Mouse (Mus musculus) hindbrain, embryonic 15.5 days (tissue): ENCODE results near the gene Rbpjl. TPM values are rescaled to one million over a fixed set of nuclear protein-coding genes. Genes with fewer than 3 reads are reported as not detected.

Experiments
- ATAC-seq: fragments of 200-750 bp; cut with Nextera tagmentation; 2 replicates; pipeline ENCODE4 v1.8.0; 2017; ENCODE audit warnings: low read depth, moderate number of reproducible peaks, moderate TSS enrichment; ENCODE audit not compliant: low FRiP score
- H3K27ac ChIP-seq: fragments of 300-500 bp; sonication (generic); replicated peaks from 2 replicates; pipeline ENCODE4 v1.5.1; 2015; ENCODE audit warnings: mild to moderate bottlenecking, inconsistent platforms
- H3K27me3 ChIP-seq: fragments of 300-500 bp; sonication (generic); 2 replicates; pipeline ENCODE4 v1.6.1; 2015; ENCODE audit warnings: control low read depth, inconsistent platforms
- H3K36me3 ChIP-seq: fragments of 300-500 bp; sonication (generic); 2 replicates; pipeline ENCODE4 v1.6.1; 2015; ENCODE audit warnings: control low read depth, inconsistent platforms
- H3K4me1 ChIP-seq: fragments of 300-500 bp; sonication (generic); replicated peaks from 2 replicates; pipeline ENCODE4 v1.6.1; 2015; ENCODE audit warnings: control low read depth, inconsistent platforms
- H3K4me2 ChIP-seq: fragments of 300-500 bp; sonication (generic); 2 replicates; pipeline ENCODE4 v1.6.1; 2015; ENCODE audit warnings: moderate library complexity, mild to moderate bottlenecking, inconsistent platforms
- H3K4me3 ChIP-seq: fragments of 300-500 bp; sonication (generic); 2 replicates; pipeline ENCODE4 v1.5.1; 2015; ENCODE audit warnings: mild to moderate bottlenecking, inconsistent platforms
- H3K9ac ChIP-seq: fragments of 300-500 bp; sonication (generic); 2 replicates; pipeline ENCODE4 v1.6.1; 2015; ENCODE audit warnings: inconsistent platforms
- H3K9me3 ChIP-seq: fragments of 300-500 bp; sonication (generic); 2 replicates; pipeline ENCODE4 v1.6.1; 2016; ENCODE audit warnings: control low read depth, inconsistent platforms
- WGBS: fragments of 180-500 bp; shearing (Covaris S2); methylation state at CpG from one replicate; pipeline ENCODE4 v1.1.7; 2015; 5-methylcytosine and 5-hydroxymethylcytosine counted together
- polyA plus RNA-seq: library from polyadenylated mRNA; unstranded; fragments of >200 nt; fragmentation: Nextera tagmentation; extraction: Ambion mirVana; gene quantifications from 2 replicates; pipeline ENCODE4 v1.2.1, GENCODE M21; 2015

The Rbpjl gene
- 0.08 and 0.10 TPM in 2 replicates for polyA plus RNA-seq

GRCm38 (mm10) chr2:164402906-164403305 lies at the start of gene Rbpjl:
Gene Rbpjl, plus strand, starts transcription at chr2:164403141.
- WGBS, result 4% methylated on average over 17 of the region's 17 CpGs
- no peak within 1 kb of the TSS for H3K9ac ChIP-seq
- ATAC-seq, result no peak
- H3K27me3 ChIP-seq, result peaks cover 92% of the 10 kb centered on the region
- H3K4me1 ChIP-seq, result peaks cover 23% of the 10 kb centered on the region
- no peaks in the 10 kb centered on the region for H3K36me3 ChIP-seq
- H3K4me2 ChIP-seq, result no peak within 1 kb of the TSS
- peak within 1 kb of the TSS; percentile 32; the same call in 1 of the 2 replicates for H3K4me3 ChIP-seq
- no peak within 1 kb of the TSS for H3K27ac ChIP-seq
- H3K9me3 ChIP-seq, result no peaks in the 10 kb centered on the region

- no peaks in the 10 kb centered on the region for H3K36me3 ChIP-seq
- no peak overlapping the region for H3K4me2 ChIP-seq
- H3K9me3 ChIP-seq, result no peaks in the 10 kb centered on the region
- H3K27ac ChIP-seq, result no peak overlapping the region
- no peak overlapping the region for H3K4me3 ChIP-seq
- no peaks in the 10 kb centered on the region for H3K4me1 ChIP-seq
- H3K9ac ChIP-seq, result no peak overlapping the region
- H3K27me3 ChIP-seq, result no peaks in the 10 kb centered on the region
- 91% methylated on average over 11 of the region's 11 CpGs for WGBS
- no peak for ATAC-seq
Observed at GRCm38 (mm10) chr2:164353356-164353755, 49.6 kb upstream of the Rbpjl start.

- Histone ChIP-seq H3K4me1 (no peaks in the 10 kb centered on the region), H3K9me3 (no peaks in the 10 kb centered on the region), H3K4me2 (no peak overlapping the region), H3K27me3 (no peaks in the 10 kb centered on the region), H3K9ac (no peak overlapping the region), H3K4me3 (no peak overlapping the region), H3K27ac (no peak overlapping the region), H3K36me3 (no peaks in the 10 kb centered on the region)
- 85% methylated on average over 11 of the region's 11 CpGs for WGBS
- no peak for ATAC-seq
Observed at GRCm38 (mm10) chr2:164356177-164356967, 46.6 kb upstream of the Rbpjl start.

- WGBS, result 85% methylated on average over 3 of the region's 3 CpGs
- no peaks in the 10 kb centered on the region for H3K4me1 ChIP-seq
- H3K27me3 ChIP-seq, result no peaks in the 10 kb centered on the region
- no peaks in the 10 kb centered on the region for H3K36me3 ChIP-seq
- no peak overlapping the region for H3K4me3 ChIP-seq
- no peaks in the 10 kb centered on the region for H3K9me3 ChIP-seq
- no peak overlapping the region for H3K4me2 ChIP-seq
- ATAC-seq, result no peak
- H3K9ac ChIP-seq, result no peak overlapping the region
- H3K27ac ChIP-seq, result no peak overlapping the region
Observed at GRCm38 (mm10) chr2:164358373-164358772, 44.6 kb upstream of the Rbpjl start.

- Histone ChIP-seq H3K27me3 (no peaks in the 10 kb centered on the region), H3K4me3 (no peak overlapping the region), H3K4me1 (no peaks in the 10 kb centered on the region), H3K4me2 (no peak overlapping the region), H3K27ac (no peak overlapping the region), H3K9me3 (no peaks in the 10 kb centered on the region), H3K9ac (no peak overlapping the region), H3K36me3 (no peaks in the 10 kb centered on the region)
- WGBS, result 84% methylated on average over 5 of the region's 5 CpGs
- no peak for ATAC-seq
Observed at GRCm38 (mm10) chr2:164359031-164359430, 43.9 kb upstream of the Rbpjl start.

GRCm38 (mm10) chr2:164359668-164360067 lies 43.3 kb upstream of the Rbpjl start:
- no peak overlapping the region for H3K9ac ChIP-seq
- no peak overlapping the region for H3K27ac ChIP-seq
- no peaks in the 10 kb centered on the region for H3K36me3 ChIP-seq
- no peak overlapping the region for H3K4me3 ChIP-seq
- no peak overlapping the region for H3K4me2 ChIP-seq
- H3K4me1 ChIP-seq, result no peaks in the 10 kb centered on the region
- 73% methylated on average over 5 of the region's 5 CpGs for WGBS
- no peaks in the 10 kb centered on the region for H3K27me3 ChIP-seq
- ATAC-seq, result no peak
- no peaks in the 10 kb centered on the region for H3K9me3 ChIP-seq

GRCm38 (mm10) chr2:164360974-164361657 lies 41.8 kb upstream of the Rbpjl start:
- Histone ChIP-seq H3K4me3 (no peak overlapping the region), H3K27me3 (no peaks in the 10 kb centered on the region), H3K4me1 (no peaks in the 10 kb centered on the region), H3K36me3 (no peaks in the 10 kb centered on the region), H3K27ac (no peak overlapping the region), H3K9me3 (no peaks in the 10 kb centered on the region), H3K9ac (no peak overlapping the region), H3K4me2 (no peak overlapping the region)
- no peak for ATAC-seq
- 32% methylated on average over 13 of the region's 13 CpGs for WGBS

GRCm38 (mm10) chr2:164366947-164367346 lies 36.0 kb upstream of the Rbpjl start:
- 60% methylated on average over 3 of the region's 3 CpGs for WGBS

GRCm38 (mm10) chr2:164368620-164369105 lies 34.3 kb upstream of the Rbpjl start:
- H3K4me2 ChIP-seq, result no peak overlapping the region
- no peaks in the 10 kb centered on the region for H3K9me3 ChIP-seq
- no peak for ATAC-seq
- H3K9ac ChIP-seq, result no peak overlapping the region
- no peak overlapping the region for H3K4me3 ChIP-seq
- 79% methylated on average over 6 of the region's 6 CpGs for WGBS
- H3K27me3 ChIP-seq, result no peaks in the 10 kb centered on the region
- no peaks in the 10 kb centered on the region for H3K36me3 ChIP-seq
- no peak overlapping the region for H3K27ac ChIP-seq
- H3K4me1 ChIP-seq, result no peaks in the 10 kb centered on the region

More at GRCm38 (mm10) chr2:164366947-164367346, 36.0 kb upstream of the Rbpjl start:
- H3K4me1 ChIP-seq, result no peaks in the 10 kb centered on the region
- H3K36me3 ChIP-seq, result no peaks in the 10 kb centered on the region
- no peak overlapping the region for H3K4me3 ChIP-seq
- no peak overlapping the region for H3K27ac ChIP-seq
- no peaks in the 10 kb centered on the region for H3K9me3 ChIP-seq
- no peak for ATAC-seq
- H3K4me2 ChIP-seq, result no peak overlapping the region
- no peak overlapping the region for H3K9ac ChIP-seq
- no peaks in the 10 kb centered on the region for H3K27me3 ChIP-seq

- Histone ChIP-seq H3K9me3 (no peaks in the 10 kb centered on the region), H3K4me3 (no peak overlapping the region), H3K27ac (no peak overlapping the region), H3K4me1 (no peaks in the 10 kb centered on the region), H3K27me3 (no peaks in the 10 kb centered on the region), H3K4me2 (no peak overlapping the region), H3K9ac (no peak overlapping the region), H3K36me3 (no peaks in the 10 kb centered on the region)
- whole genome bisulfite sequencing, result 86% methylated on average over 3 of the region's 3 CpGs
- no peak for ATAC-seq
Observed at GRCm38 (mm10) chr2:164371371-164371770, 31.6 kb upstream of the Rbpjl start.

- Histone ChIP-seq H3K4me3 (no peak overlapping the region), H3K9ac (no peak overlapping the region), H3K4me1 (no peaks in the 10 kb centered on the region), H3K27ac (no peak overlapping the region), H3K4me2 (no peak overlapping the region), H3K9me3 (no peaks in the 10 kb centered on the region), H3K27me3 (no peaks in the 10 kb centered on the region), H3K36me3 (no peaks in the 10 kb centered on the region)
- WGBS, result 32% methylated on average over 3 of the region's 3 CpGs
- no peak for ATAC-seq
Observed at GRCm38 (mm10) chr2:164372408-164373053, 30.4 kb upstream of the Rbpjl start.

GRCm38 (mm10) chr2:164373187-164373586 lies 29.8 kb upstream of the Rbpjl start:
- no peak for ATAC-seq

More at GRCm38 (mm10) chr2:164373187-164373586, 29.8 kb upstream of the Rbpjl start:
- H3K9me3 ChIP-seq, result no peaks in the 10 kb centered on the region
- WGBS, result 57% methylated on average over 4 of the region's 4 CpGs
- no peaks in the 10 kb centered on the region for H3K27me3 ChIP-seq
- H3K27ac ChIP-seq, result no peak overlapping the region
- H3K4me3 ChIP-seq, result no peak overlapping the region
- H3K4me1 ChIP-seq, result no peaks in the 10 kb centered on the region
- no peak overlapping the region for H3K4me2 ChIP-seq
- H3K36me3 ChIP-seq, result no peaks in the 10 kb centered on the region
- H3K9ac ChIP-seq, result no peak overlapping the region
